Mouse (Mus musculus): ENCODE results near the gene Tex12. TPM values are rescaled to one million over a fixed set of nuclear protein-coding genes. Genes with fewer than 3 reads are reported as not detected.

The Tex12 gene
- polyA plus RNA-seq, 1 experiment from 2014 or later, result not detected

DNA sequence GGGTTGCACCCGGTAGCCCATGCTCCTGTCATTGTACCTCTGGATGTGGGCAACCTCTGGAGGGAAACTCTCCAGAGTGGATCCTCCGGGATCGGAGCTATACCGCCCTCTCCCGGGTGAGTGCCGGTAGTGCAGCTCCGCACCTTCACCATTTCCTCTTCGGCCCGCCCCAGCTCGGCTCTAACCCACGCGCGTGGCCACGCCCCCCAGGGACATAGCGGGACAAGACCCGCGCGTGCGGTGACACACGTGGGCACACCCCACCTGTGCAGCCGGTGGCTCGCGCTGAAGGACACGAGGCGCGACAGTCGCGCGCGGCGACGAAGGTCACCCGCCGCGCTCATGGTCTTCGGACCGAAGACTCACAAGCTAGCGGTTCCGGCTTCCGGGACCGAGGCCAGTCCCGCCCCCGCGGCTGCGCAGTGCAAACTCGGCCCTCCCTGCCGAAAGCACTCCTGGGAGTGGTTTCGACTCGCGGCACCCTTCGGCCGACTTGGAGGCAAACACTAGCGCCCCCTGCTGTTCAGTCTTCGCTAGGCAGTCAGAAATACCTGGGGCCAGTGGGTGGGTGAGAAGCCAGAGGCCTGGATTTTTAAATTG, 32.7 kb downstream of the Tex12 start, which contains the start of gene Pts:
Gene Pts, minus strand, starts transcription at position 432 of the 600 bp plus-strand sequence.
- under 1% methylated on average over 54 of the region's 54 CpGs for WGBS
- peak; percentile 97 for DNase-seq (ENCODE audit: low spot score)
- peak within 1 kb of the TSS; percentile 77 for H3K4me3 ChIP-seq (ENCODE audit: low read depth, low read length)
- H3K9ac ChIP-seq (ENCODE audit: low read depth, low read length), result peak within 1 kb of the TSS; percentile 86
- H3K9me3 ChIP-seq (ENCODE audit: control insufficient read depth, low read length), result no peaks in the 10 kb centered on the region
- peak within 1 kb of the TSS; percentile 79 for H3K4me2 ChIP-seq
- peaks cover 9% of the 10 kb centered on the region for H3K4me1 ChIP-seq (replicated peaks; ENCODE audit: control insufficient read depth, insufficient read depth, low read length)
- ATAC-seq (replicated peaks; ENCODE audit: low FRiP score), result peak; percentile 99
- no peaks in the 10 kb centered on the region; the same call in 1 of the 2 replicates for H3K36me3 ChIP-seq (ENCODE audit: control insufficient read depth, insufficient read depth, low read length)
- H3K27me3 ChIP-seq (replicated peaks; ENCODE audit: control insufficient read depth, insufficient read depth, low read length), result no peaks in the 10 kb centered on the region
- H3K27ac ChIP-seq (ENCODE audit: low read depth, low read length), result peak within 1 kb of the TSS; percentile 57

- no peaks in the 10 kb centered on the region for H3K9me3 ChIP-seq (ENCODE audit: control insufficient read depth, low read length)
- ATAC-seq (replicated peaks; ENCODE audit: low FRiP score) (no peak), DNase-seq (ENCODE audit: low spot score) (no peak)
- H3K9ac ChIP-seq (ENCODE audit: low read depth, low read length), result peak overlapping the region; percentile 86
- H3K36me3 ChIP-seq (ENCODE audit: control insufficient read depth, insufficient read depth, low read length), result no peaks in the 10 kb centered on the region; the same call in 1 of the 2 replicates
- 34% methylated on average over 7 of the region's 7 CpGs for WGBS
- no peak overlapping the region for H3K27ac ChIP-seq (ENCODE audit: low read depth, low read length)
- peaks cover 9% of the 10 kb centered on the region for H3K4me1 ChIP-seq (replicated peaks; ENCODE audit: control insufficient read depth, insufficient read depth, low read length)
- no peaks in the 10 kb centered on the region for H3K27me3 ChIP-seq (replicated peaks; ENCODE audit: control insufficient read depth, insufficient read depth, low read length)
- peak overlapping the region; percentile 77 for H3K4me3 ChIP-seq (ENCODE audit: low read depth, low read length)
- H3K4me2 ChIP-seq, result peak overlapping the region; percentile 79
Measured at GRCm38 (mm10) chr9:50527860-50528259, 33.3 kb downstream of the Tex12 start.

DNA sequence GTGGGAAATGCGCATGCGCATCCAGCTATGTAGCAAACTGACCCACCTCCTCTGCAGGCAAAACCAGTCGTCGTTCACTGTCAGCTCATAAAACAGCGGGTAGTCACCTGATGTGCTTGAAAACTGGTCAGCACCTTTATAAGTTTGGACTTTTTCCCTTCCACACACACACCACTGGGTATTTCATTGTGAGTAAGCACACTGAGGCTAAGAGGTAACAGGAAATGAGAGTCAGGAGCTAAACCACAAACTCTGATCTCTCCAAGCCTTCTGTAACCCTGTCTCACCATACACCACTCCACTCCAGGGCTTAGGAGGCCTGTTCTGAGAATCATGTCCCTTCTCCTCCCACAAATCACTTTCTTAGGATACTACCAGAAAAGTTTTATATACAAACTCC, 35.5 kb downstream of the Tex12 start:
- no peaks in the 10 kb centered on the region for H3K27me3 ChIP-seq (replicated peaks; ENCODE audit: control insufficient read depth, insufficient read depth, low read length)
- 74% methylated on average over 5 of the region's 5 CpGs for WGBS
- no peak for DNase-seq (ENCODE audit: low spot score)

DNA sequence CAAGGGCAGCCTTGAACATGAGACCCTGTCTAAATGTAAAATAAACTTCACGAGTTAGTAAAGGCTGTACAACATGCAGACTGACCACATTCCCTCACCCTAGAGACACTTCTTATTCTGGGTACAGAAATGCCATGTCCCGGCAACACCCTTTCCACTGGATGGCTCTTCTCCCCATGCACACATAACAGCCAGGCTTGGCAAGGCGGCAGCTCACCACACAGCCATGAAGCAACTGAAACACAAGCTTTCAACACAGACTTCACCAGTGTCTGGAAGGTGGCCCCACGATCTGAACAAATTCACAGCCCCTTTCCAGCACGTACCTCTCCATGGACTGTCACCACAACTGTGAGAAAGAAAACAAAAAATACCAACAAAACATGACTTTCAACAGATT, 36.2 kb downstream of the Tex12 start:
- no peak overlapping the region for H3K4me3 ChIP-seq (ENCODE audit: low read depth, low read length)
- no peak overlapping the region for H3K4me2 ChIP-seq
- no peaks in the 10 kb centered on the region for H3K9me3 ChIP-seq (ENCODE audit: control insufficient read depth, low read length)
- no peak overlapping the region for H3K27ac ChIP-seq (ENCODE audit: low read depth, low read length)
- DNase-seq (ENCODE audit: low spot score) (no peak), ATAC-seq (replicated peaks; ENCODE audit: low FRiP score) (no peak)
- H3K27me3 ChIP-seq (replicated peaks; ENCODE audit: control insufficient read depth, insufficient read depth, low read length), result no peaks in the 10 kb centered on the region
- H3K9ac ChIP-seq (ENCODE audit: low read depth, low read length), result no peak overlapping the region
- H3K4me1 ChIP-seq (replicated peaks; ENCODE audit: control insufficient read depth, insufficient read depth, low read length), result peaks cover 9% of the 10 kb centered on the region
- no peaks in the 10 kb centered on the region; the same call in 1 of the 2 replicates for H3K36me3 ChIP-seq (ENCODE audit: control insufficient read depth, insufficient read depth, low read length)
- WGBS, result 90% methylated on average over 5 of the region's 5 CpGs

More for the DNA sequence above, 35.5 kb downstream of the Tex12 start:
- no peak overlapping the region for H3K4me2 ChIP-seq
- H3K27ac ChIP-seq (ENCODE audit: low read depth, low read length), result no peak overlapping the region
- H3K9ac ChIP-seq (ENCODE audit: low read depth, low read length), result no peak overlapping the region
- no peaks in the 10 kb centered on the region for H3K9me3 ChIP-seq (ENCODE audit: control insufficient read depth, low read length)
- no peaks in the 10 kb centered on the region; the same call in 1 of the 2 replicates for H3K36me3 ChIP-seq (ENCODE audit: control insufficient read depth, insufficient read depth, low read length)
- peaks cover 9% of the 10 kb centered on the region for H3K4me1 ChIP-seq (replicated peaks; ENCODE audit: control insufficient read depth, insufficient read depth, low read length)
- no peak overlapping the region for H3K4me3 ChIP-seq (ENCODE audit: low read depth, low read length)
- no peak for ATAC-seq (replicated peaks; ENCODE audit: low FRiP score)

DNA sequence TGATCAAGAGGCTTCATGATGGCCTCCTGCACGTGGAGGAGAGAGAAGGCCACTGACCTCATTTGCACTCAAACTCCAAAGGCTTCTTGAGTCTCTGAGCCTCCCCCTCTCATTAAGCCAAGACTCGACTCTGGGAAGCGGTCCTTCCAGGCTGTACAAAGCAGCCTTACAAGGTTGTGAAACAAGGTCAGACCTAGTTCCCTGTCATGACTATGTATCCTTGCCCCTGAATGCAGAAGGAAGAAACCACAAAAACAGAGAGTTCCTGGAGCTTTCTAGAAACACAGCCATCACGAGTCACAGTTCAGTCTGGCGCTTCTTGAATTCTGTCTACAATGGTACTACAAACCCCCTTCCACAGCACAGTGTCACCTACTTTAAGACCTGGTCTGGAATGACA, 38.6 kb downstream of the Tex12 start:
- Histone ChIP-seq H3K4me2 (no peak overlapping the region), H3K27ac (ENCODE audit: low read depth, low read length) (no peak overlapping the region), H3K4me3 (ENCODE audit: low read depth, low read length) (no peak overlapping the region), H3K9ac (ENCODE audit: low read depth, low read length) (no peak overlapping the region), H3K36me3 (ENCODE audit: control insufficient read depth, insufficient read depth, low read length) (no peaks in the 10 kb centered on the region; the same call in 1 of the 2 replicates), H3K4me1 (replicated peaks; ENCODE audit: control insufficient read depth, insufficient read depth, low read length) (peaks cover 5% of the 10 kb centered on the region), H3K27me3 (replicated peaks; ENCODE audit: control insufficient read depth, insufficient read depth, low read length) (no peaks in the 10 kb centered on the region), H3K9me3 (ENCODE audit: control insufficient read depth, low read length) (no peaks in the 10 kb centered on the region)
- ATAC-seq (replicated peaks; ENCODE audit: low FRiP score), result no peak
- WGBS, result 78% methylated on average over 5 of the region's 5 CpGs
- no peak for DNase-seq (ENCODE audit: low spot score)

- Histone ChIP-seq H3K9ac (ENCODE audit: low read depth, low read length) (no peak overlapping the region), H3K27me3 (replicated peaks; ENCODE audit: control insufficient read depth, insufficient read depth, low read length) (no peaks in the 10 kb centered on the region), H3K4me3 (ENCODE audit: low read depth, low read length) (no peak overlapping the region), H3K4me2 (no peak overlapping the region), H3K4me1 (replicated peaks; ENCODE audit: control insufficient read depth, insufficient read depth, low read length) (no peaks in the 10 kb centered on the region; the same call in 1 of the 2 replicates), H3K36me3 (ENCODE audit: control insufficient read depth, insufficient read depth, low read length) (no peaks in the 10 kb centered on the region; the same call in 1 of the 2 replicates), H3K9me3 (ENCODE audit: control insufficient read depth, low read length) (no peaks in the 10 kb centered on the region), H3K27ac (ENCODE audit: low read depth, low read length) (no peak overlapping the region)
- DNase-seq (ENCODE audit: low spot score) (no peak), ATAC-seq (replicated peaks; ENCODE audit: low FRiP score) (no peak)
- WGBS, result 49% methylated on average over 2 of the region's 2 CpGs
Measured at GRCm38 (mm10) chr9:50521562-50521961, 39.6 kb downstream of the Tex12 start.

GRCm38 (mm10) chr9:50520748-50521147, 40.4 kb downstream of the Tex12 start:
- H3K27ac ChIP-seq (ENCODE audit: low read depth, low read length), result no peak overlapping the region
- H3K4me2 ChIP-seq, result no peak overlapping the region
- no peaks in the 10 kb centered on the region for H3K9me3 ChIP-seq (ENCODE audit: control insufficient read depth, low read length)
- no peaks in the 10 kb centered on the region for H3K4me1 ChIP-seq (replicated peaks; ENCODE audit: control insufficient read depth, insufficient read depth, low read length)
- H3K36me3 ChIP-seq (ENCODE audit: control insufficient read depth, insufficient read depth, low read length), result no peaks in the 10 kb centered on the region; the same call in 1 of the 2 replicates
- H3K27me3 ChIP-seq (replicated peaks; ENCODE audit: control insufficient read depth, insufficient read depth, low read length), result no peaks in the 10 kb centered on the region
- H3K4me3 ChIP-seq (ENCODE audit: low read depth, low read length), result no peak overlapping the region
- 62% methylated on average over 6 of the region's 6 CpGs for WGBS
- H3K9ac ChIP-seq (ENCODE audit: low read depth, low read length), result no peak overlapping the region
- DNase-seq (ENCODE audit: low spot score), result no peak
- ATAC-seq (replicated peaks; ENCODE audit: low FRiP score), result 0 out of 2 replicates have a peak, but pooled peaks have one; percentile 49

DNA sequence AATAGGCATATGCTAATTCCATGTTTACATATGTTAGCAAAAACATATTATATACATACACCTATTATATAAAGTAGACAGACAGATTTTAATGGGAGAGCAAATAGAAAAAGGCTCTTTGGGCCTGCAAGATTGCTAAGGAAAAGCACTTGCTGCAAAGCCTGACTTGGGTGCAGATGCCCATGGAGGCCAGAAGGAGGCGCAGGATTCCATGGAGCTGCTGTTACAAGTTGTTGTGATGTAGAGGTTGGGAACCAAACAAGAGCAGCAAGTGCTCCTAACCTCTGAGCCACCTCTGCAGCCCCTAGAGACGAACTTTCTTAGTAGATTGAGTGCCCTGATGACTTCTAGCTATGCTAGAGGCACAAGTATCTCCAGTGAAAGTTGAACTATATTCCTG, 42.3 kb downstream of the Tex12 start:
- Histone ChIP-seq H3K4me2 (no peak overlapping the region), H3K9me3 (ENCODE audit: control insufficient read depth, low read length) (no peaks in the 10 kb centered on the region), H3K36me3 (ENCODE audit: control insufficient read depth, insufficient read depth, low read length) (no peaks in the 10 kb centered on the region), H3K4me3 (ENCODE audit: low read depth, low read length) (no peak overlapping the region), H3K4me1 (replicated peaks; ENCODE audit: control insufficient read depth, insufficient read depth, low read length) (no peaks in the 10 kb centered on the region), H3K9ac (ENCODE audit: low read depth, low read length) (no peak overlapping the region), H3K27ac (ENCODE audit: low read depth, low read length) (no peak overlapping the region), H3K27me3 (replicated peaks; ENCODE audit: control insufficient read depth, insufficient read depth, low read length) (no peaks in the 10 kb centered on the region)
- no peak for DNase-seq (ENCODE audit: low spot score)
- no peak for ATAC-seq (replicated peaks; ENCODE audit: low FRiP score)
- 12% methylated on average over 2 of the region's 2 CpGs for WGBS

GRCm38 (mm10) chr9:50515462-50515861, 45.7 kb downstream of the Tex12 start:
- H3K4me1 ChIP-seq (replicated peaks; ENCODE audit: control insufficient read depth, insufficient read depth, low read length), result no peaks in the 10 kb centered on the region
- no peak overlapping the region for H3K4me2 ChIP-seq
- H3K9me3 ChIP-seq (ENCODE audit: control insufficient read depth, low read length), result no peaks in the 10 kb centered on the region
- DNase-seq (ENCODE audit: low spot score) (no peak), ATAC-seq (replicated peaks; ENCODE audit: low FRiP score) (no peak)
- no peak overlapping the region for H3K9ac ChIP-seq (ENCODE audit: low read depth, low read length)
- 62% methylated on average over 5 of the region's 5 CpGs for WGBS
- H3K36me3 ChIP-seq (ENCODE audit: control insufficient read depth, insufficient read depth, low read length), result no peaks in the 10 kb centered on the region
- H3K27me3 ChIP-seq (replicated peaks; ENCODE audit: control insufficient read depth, insufficient read depth, low read length), result no peaks in the 10 kb centered on the region
- H3K4me3 ChIP-seq (ENCODE audit: low read depth, low read length), result no peak overlapping the region
- no peak overlapping the region for H3K27ac ChIP-seq (ENCODE audit: low read depth, low read length)
